In genomic region chr2:135274949-135275348, GRCm38 (mm10) we compare ENCODE assay signal across 19 mouse cellular contexts.
DNase-seq lines count a peak whose midpoint lies in the region; ATAC-seq lines count a peak whose summit lies in the region.
"Had no signal": no experiment of that assay in that cellular context is flagged by ENCODE, and none has a peak within 500 bp of the region (broad histone marks: within the 10 kb centered on the region; RNA-seq: fewer than 3 reads in every experiment).

No protein-coding gene starts in this region.

- no peaks in the 10 kb centered on the region for H3K27me3 ChIP-seq in midbrain, embryonic 12.5 days
- H3K27me3 ChIP-seq in midbrain, embryonic 16.5 days (ENCODE audit: control insufficient read depth, insufficient read depth, low read depth, low read length): no peaks in the 10 kb centered on the region
- H3K27me3 ChIP-seq: hindbrain, embryonic 15.5 days; liver, embryonic 15.5 days; midbrain, embryonic 15.5 days had no signal

- H3K36me3 ChIP-seq in midbrain, embryonic 12.5 days: no peaks in the 10 kb centered on the region
- no peaks in the 10 kb centered on the region for H3K36me3 ChIP-seq in midbrain, embryonic 16.5 days (ENCODE audit: control insufficient read depth, insufficient read depth, low read length)
- H3K36me3 ChIP-seq: hindbrain, embryonic 15.5 days; liver, embryonic 15.5 days; midbrain, embryonic 15.5 days had no signal

- 0 out of 2 replicates have a peak, but pooled peaks have one; percentile 23 for ATAC-seq in midbrain, embryonic 12.5 days (ENCODE audit: low FRiP score, low read depth)
- no peak for ATAC-seq in midbrain, embryonic 16.5 days
- ATAC-seq in erythroid progenitor cell, adult 5-6 weeks (replicated peaks; ENCODE audit: low FRiP score, poor library complexity, severe bottlenecking): no peak
- ATAC-seq: forebrain, embryonic 16.5 days; intestine, embryonic 16.5 days; midbrain, embryonic 15.5 days had no signal

- peak; percentile 15 to 42 for DNase-seq in heart, adult 18-20 months
- no peak for DNase-seq in heart, postnatal 36 days
- peak; percentile 10 for DNase-seq in heart, postnatal 4 days
- DNase-seq in T-cell, adult 2 months (ENCODE audit: low spot score): no peak
- DNase-seq in left cerebral cortex, postnatal 25 days (ENCODE audit: low spot score in 2 of 2): no peak
- DNase-seq: adrenal gland, postnatal 14 days; cerebellum, adult 18-20 months; gastrocnemius, adult 2 months; right cerebral cortex, adult 18-20 months had no signal

- 83% methylated on average over 5 of the region's 5 CpGs for WGBS in midbrain, embryonic 12.5 days
- WGBS in midbrain, embryonic 16.5 days: 75% methylated on average over 5 of the region's 5 CpGs

- intact Hi-C loops in heart, postnatal 36 days (cut with DNase I): no loop called here
- intact Hi-C loops in left cerebral cortex, postnatal 25 days (cut with DNase I): loop anchor here (5.0 kb wide), 1 partner anchor 488 kb away; the partner anchor contains the start of gene Plcb1

- no peaks in the 10 kb centered on the region for H3K9me3 ChIP-seq in midbrain, embryonic 12.5 days
- no peaks in the 10 kb centered on the region for H3K9me3 ChIP-seq in midbrain, embryonic 16.5 days (replicated peaks; ENCODE audit: control insufficient read depth, low read length, poor library complexity, severe bottlenecking)
- H3K9me3 ChIP-seq: hindbrain, embryonic 15.5 days; liver, embryonic 15.5 days; midbrain, embryonic 15.5 days had no signal

- no peak overlapping the region for H3K4me2 ChIP-seq in midbrain, embryonic 12.5 days (replicated peaks)
- H3K4me2 ChIP-seq in midbrain, embryonic 16.5 days (ENCODE audit: low read length): no peak overlapping the region
- H3K4me2 ChIP-seq: hindbrain, embryonic 15.5 days; liver, embryonic 15.5 days; midbrain, embryonic 15.5 days had no signal

- H3K27ac ChIP-seq in midbrain, embryonic 12.5 days (replicated peaks): no peak overlapping the region
- H3K27ac ChIP-seq in midbrain, embryonic 16.5 days (ENCODE audit: low read length): no peak overlapping the region
- H3K27ac ChIP-seq: gastrocnemius, adult 2 months; hindbrain, embryonic 15.5 days; liver, embryonic 15.5 days; macrophage; midbrain, embryonic 15.5 days had no signal

- H3K4me1 ChIP-seq in midbrain, embryonic 12.5 days: no peaks in the 10 kb centered on the region
- H3K4me1 ChIP-seq in midbrain, embryonic 16.5 days (ENCODE audit: control insufficient read depth, insufficient read depth, low read length): no peaks in the 10 kb centered on the region
- H3K4me1 ChIP-seq: hindbrain, embryonic 15.5 days; liver, embryonic 15.5 days; midbrain, embryonic 15.5 days had no signal

- H3K9ac ChIP-seq in midbrain, embryonic 12.5 days (replicated peaks): no peak overlapping the region
- H3K9ac ChIP-seq in midbrain, embryonic 16.5 days (ENCODE audit: low read depth, low read length): no peak overlapping the region
- H3K9ac ChIP-seq: hindbrain, embryonic 15.5 days; liver, embryonic 15.5 days; midbrain, embryonic 15.5 days had no signal

- no peak overlapping the region for H3K4me3 ChIP-seq in midbrain, embryonic 12.5 days
- no peak overlapping the region for H3K4me3 ChIP-seq in midbrain, embryonic 16.5 days (ENCODE audit: low read depth, low read length)
- H3K4me3 ChIP-seq: erythroblast, embryonic 14.5 days; gastrocnemius, adult 2 months; hindbrain, embryonic 15.5 days; liver, embryonic 15.5 days; midbrain, embryonic 15.5 days had no signal

Comparison
In these comparisons a context has a peak if more than half of its experiments do, and no peak if none do; other contexts are left out.
1. DNase-seq: peak in heart, adult 18-20 months (2 of 2) and heart, postnatal 4 days (single experiment); none in heart, postnatal 36 days (0 of 2), T-cell, adult 2 months (single experiment) and left cerebral cortex, postnatal 25 days (0 of 2).